Mouse (Mus musculus): ENCODE measurements around the gene Nceh1. TPM values are rescaled to one million over a fixed set of nuclear protein-coding genes. Genes with fewer than 3 reads are reported as not detected.

Nceh1 gene
- polyA plus RNA-seq, 1 experiment from 2014 or later, result 3.0 TPM

Other genes with a start within 250 kb of the Nceh1 start
- 72.0 and 80.2 TPM in 2 replicates for gene Ect2, start 29.1 kb upstream of the Nceh1 start, polyA plus RNA-seq (2016; fragmentation: Nextera tagmentation; extraction: Ambion mirVana)
- gene Tnfsf10, start 134.1 kb downstream of the Nceh1 start, polyA plus RNA-seq (2016; fragmentation: Nextera tagmentation; extraction: Ambion mirVana), result not detected in 2 replicates
- gene Ghsr, start 188.4 kb downstream of the Nceh1 start, polyA plus RNA-seq (2016; fragmentation: Nextera tagmentation; extraction: Ambion mirVana), result not detected in 2 replicates